Mouse (Mus musculus) 3134 (cell line): ENCODE results near the gene Ilk.

Experiments used
- DNase-seq: peaks from one replicate; pipeline ENCODE4 v3.0.0-alpha.2; 2011; ENCODE audit warnings: low spot score; ENCODE audit not compliant: insufficient read length; ENCODE audit errors: extremely low read depth

Gene Ilk

GRCm38 (mm10) chr7:105778553-105779265, 42.3 kb downstream of the Ilk start:
- DNase-seq = no peak

- no peak for DNase-seq
These were observed 47.5 kb downstream of the Ilk start for GRCm38 (mm10) chr7:105783861-105784260.

- no peak for DNase-seq
These were observed 48.2 kb downstream of the Ilk start for GRCm38 (mm10) chr7:105784556-105784955.

- DNase-seq = no peak
These were observed 50.3 kb downstream of the Ilk start for GRCm38 (mm10) chr7:105786506-105787284.

- DNase-seq = no peak
These were observed 51.1 kb downstream of the Ilk start, which contains the start of gene Dchs1 for GRCm38 (mm10) chr7:105787285-105788140. Dchs1 (minus strand) TSS chr7:105787654.

- no peak for DNase-seq
These were observed 54.8 kb downstream of the Ilk start for GRCm38 (mm10) chr7:105791147-105791546.
